Mouse (Mus musculus) midbrain, embryonic 16.5 days (tissue): ENCODE measurements around the gene Rps15. TPM values are rescaled to one million over a fixed set of nuclear protein-coding genes. Genes with fewer than 3 reads are reported as not detected.
A peak's percentile ranks its signal among the peaks of the same experiment; 100 is the strongest.

ENCODE experiments used
- ATAC-seq: fragments of 200-750 bp; cut with Nextera tagmentation; 2 replicates; pipeline ENCODE4 v1.8.0; 2017; ENCODE audit warnings: moderate TSS enrichment
- H3K27ac ChIP-seq: fragments of 300-500 bp; sonication (generic); 2 replicates; pipeline ENCODE4 v1.5.1; 2014; ENCODE audit warnings: mild to moderate bottlenecking, low read length, mixed read lengths
- H3K27me3 ChIP-seq: fragments of 300-500 bp; sonication (generic); 2 replicates; pipeline ENCODE4 v1.6.1; 2014; ENCODE audit warnings: low read depth, low read length, mixed read lengths; ENCODE audit not compliant: control insufficient read depth, insufficient read depth
- H3K36me3 ChIP-seq: fragments of 300-500 bp; sonication (generic); 2 replicates; pipeline ENCODE4 v1.6.1; 2014; ENCODE audit warnings: mild to moderate bottlenecking, low read length, moderate library complexity, mixed read lengths; ENCODE audit not compliant: control insufficient read depth, insufficient read depth
- H3K4me1 ChIP-seq: fragments of 300-500 bp; sonication (generic); 2 replicates; pipeline ENCODE4 v1.6.1; 2014; ENCODE audit warnings: mild to moderate bottlenecking, low read length, mixed read lengths; ENCODE audit not compliant: control insufficient read depth, insufficient read depth
- H3K4me2 ChIP-seq: fragments of 300-500 bp; sonication (generic); 2 replicates; pipeline ENCODE4 v1.6.1; 2014; ENCODE audit warnings: mild to moderate bottlenecking, low read length, mixed read lengths
- H3K4me3 ChIP-seq: fragments of 300-500 bp; sonication (generic); 2 replicates; pipeline ENCODE4 v1.5.1; 2014; ENCODE audit warnings: low read depth, mild to moderate bottlenecking, low read length, moderate library complexity, mixed read lengths
- H3K9ac ChIP-seq: fragments of 300-500 bp; sonication (generic); 2 replicates; pipeline ENCODE4 v1.6.1; 2014; ENCODE audit warnings: low read depth, low read length, mixed read lengths
- H3K9me3 ChIP-seq: fragments of 300-500 bp; sonication (generic); replicated peaks from 2 replicates; pipeline ENCODE4 v1.6.1; 2014; ENCODE audit warnings: mild to moderate bottlenecking, low read length, mixed read lengths; ENCODE audit not compliant: control insufficient read depth, poor library complexity, severe bottlenecking
- WGBS: fragments of 180-500 bp; shearing (Covaris S2); extraction: QIAGEN DNeasy Blood & Tissue Kit; methylation state at CpG from one replicate; pipeline ENCODE4 v1.1.7; 2014; 5-methylcytosine and 5-hydroxymethylcytosine counted together
- polyA plus RNA-seq: library from polyadenylated mRNA; unstranded; fragments of >200 nt; fragmentation: Nextera tagmentation; extraction: Ambion mirVana; gene quantifications from 2 replicates; pipeline ENCODE4 v1.2.1, GENCODE M21; 2015

Rps15 gene
- polyA plus RNA-seq, 1 experiment from 2014 or later, result 465 TPM

GRCm38 (mm10) chr10:80302082-80302355, 9.8 kb downstream of the Rps15 start:
- Histone ChIP-seq H3K9me3 (no peaks in the 10 kb centered on the region), H3K36me3 (peaks cover 30% of the 10 kb centered on the region), H3K27ac (peak overlapping the region; percentile 99), H3K4me2 (peak overlapping the region; percentile 95), H3K4me3 (peak overlapping the region; percentile 69), H3K9ac (peak overlapping the region; percentile 93), H3K27me3 (no peaks in the 10 kb centered on the region), H3K4me1 (peaks cover 52% of the 10 kb centered on the region)
- 51% methylated on average over 5 of the region's 5 CpGs for WGBS
- no peak for ATAC-seq

GRCm38 (mm10) chr10:80302471-80302881, 10.2 kb downstream of the Rps15 start:
- peak overlapping the region; percentile 99 for H3K27ac ChIP-seq
- H3K27me3 ChIP-seq, result no peaks in the 10 kb centered on the region
- 10% methylated on average over 9 of the region's 9 CpGs for WGBS
- H3K9ac ChIP-seq, result peak overlapping the region; percentile 93
- H3K4me2 ChIP-seq, result peak overlapping the region; percentile 95
- no peak for ATAC-seq
- peak overlapping the region; percentile 69 for H3K4me3 ChIP-seq
- peaks cover 49% of the 10 kb centered on the region for H3K4me1 ChIP-seq
- H3K36me3 ChIP-seq, result peaks cover 35% of the 10 kb centered on the region
- H3K9me3 ChIP-seq, result no peaks in the 10 kb centered on the region

GRCm38 (mm10) chr10:80304458-80304857, 12.2 kb downstream of the Rps15 start:
- no peak for ATAC-seq
- H3K27ac ChIP-seq, result no peak overlapping the region
- no peaks in the 10 kb centered on the region for H3K9me3 ChIP-seq
- H3K36me3 ChIP-seq, result peaks cover 53% of the 10 kb centered on the region
- H3K4me2 ChIP-seq, result peak overlapping the region; percentile 20; the same call in 1 of the 2 replicates
- 46% methylated on average over 12 of the region's 12 CpGs for WGBS
- H3K9ac ChIP-seq, result peak overlapping the region; percentile 32; the same call in 1 of the 2 replicates
- H3K4me1 ChIP-seq, result peaks cover 37% of the 10 kb centered on the region
- H3K4me3 ChIP-seq, result no peak overlapping the region
- H3K27me3 ChIP-seq, result no peaks in the 10 kb centered on the region

- ATAC-seq, result no peak
- peaks cover 54% of the 10 kb centered on the region for H3K36me3 ChIP-seq
- H3K9ac ChIP-seq, result no peak overlapping the region; the same call in 1 of the 2 replicates
- no peaks in the 10 kb centered on the region for H3K27me3 ChIP-seq
- H3K27ac ChIP-seq, result no peak overlapping the region
- H3K4me1 ChIP-seq, result peaks cover 37% of the 10 kb centered on the region
- no peaks in the 10 kb centered on the region for H3K9me3 ChIP-seq
- peak overlapping the region; percentile 20; the same call in 1 of the 2 replicates for H3K4me2 ChIP-seq
- WGBS, result 35% methylated on average over 25 of the region's 25 CpGs
- H3K4me3 ChIP-seq, result no peak overlapping the region
Observed at GRCm38 (mm10) chr10:80304862-80305261, 12.6 kb downstream of the Rps15 start.

- Histone ChIP-seq H3K4me3 (no peak overlapping the region), H3K36me3 (peaks cover 82% of the 10 kb centered on the region), H3K4me1 (no peaks in the 10 kb centered on the region), H3K27me3 (no peaks in the 10 kb centered on the region), H3K4me2 (no peak overlapping the region), H3K27ac (no peak overlapping the region), H3K9ac (no peak overlapping the region), H3K9me3 (no peaks in the 10 kb centered on the region)
- no peak for ATAC-seq
- WGBS, result 90% methylated on average over 16 of the region's 16 CpGs
Observed at GRCm38 (mm10) chr10:80311560-80311959, 19.3 kb downstream of the Rps15 start.

GRCm38 (mm10) chr10:80312586-80313504, 20.6 kb downstream of the Rps15 start:
- Histone ChIP-seq H3K36me3 (peaks cover 79% of the 10 kb centered on the region), H3K4me2 (no peak overlapping the region), H3K4me1 (no peaks in the 10 kb centered on the region), H3K27me3 (no peaks in the 10 kb centered on the region), H3K9ac (no peak overlapping the region), H3K4me3 (no peak overlapping the region), H3K9me3 (no peaks in the 10 kb centered on the region), H3K27ac (no peak overlapping the region)
- WGBS, result 79% methylated on average over 54 of the region's 54 CpGs
- no peak for ATAC-seq

GRCm38 (mm10) chr10:80313627-80314201, 21.5 kb downstream of the Rps15 start:
- peaks cover 75% of the 10 kb centered on the region for H3K36me3 ChIP-seq
- no peak overlapping the region for H3K9ac ChIP-seq
- 67% methylated on average over 20 of the region's 20 CpGs for WGBS
- H3K27me3 ChIP-seq, result no peaks in the 10 kb centered on the region
- H3K4me2 ChIP-seq, result no peak overlapping the region
- H3K27ac ChIP-seq, result no peak overlapping the region
- H3K4me1 ChIP-seq, result no peaks in the 10 kb centered on the region; the same call in 1 of the 2 replicates
- no peaks in the 10 kb centered on the region for H3K9me3 ChIP-seq
- ATAC-seq, result no peak
- H3K4me3 ChIP-seq, result no peak overlapping the region

- Histone ChIP-seq H3K27me3 (no peaks in the 10 kb centered on the region), H3K4me2 (no peak overlapping the region), H3K9ac (peak overlapping the region; percentile 11; the same call in 1 of the 2 replicates), H3K9me3 (no peaks in the 10 kb centered on the region), H3K36me3 (peaks cover 68% of the 10 kb centered on the region), H3K27ac (no peak overlapping the region), H3K4me1 (peaks cover 3% of the 10 kb centered on the region), H3K4me3 (no peak overlapping the region)
- no peak for ATAC-seq
- WGBS, result 62% methylated on average over 16 of the region's 16 CpGs
Observed at GRCm38 (mm10) chr10:80314494-80315001, 22.3 kb downstream of the Rps15 start.

- Histone ChIP-seq H3K4me1 (peaks cover 6% of the 10 kb centered on the region), H3K4me3 (no peak overlapping the region)
Observed at GRCm38 (mm10) chr10:80315315-80315714, 23.1 kb downstream of the Rps15 start.

More at GRCm38 (mm10) chr10:80315315-80315714, 23.1 kb downstream of the Rps15 start:
- no peaks in the 10 kb centered on the region for H3K27me3 ChIP-seq
- ATAC-seq, result no peak
- 53% methylated on average over 27 of the region's 27 CpGs for WGBS
- H3K9ac ChIP-seq, result no peak overlapping the region
- peaks cover 65% of the 10 kb centered on the region for H3K36me3 ChIP-seq
- no peaks in the 10 kb centered on the region for H3K9me3 ChIP-seq
- H3K27ac ChIP-seq, result no peak overlapping the region
- no peak overlapping the region for H3K4me2 ChIP-seq
